Mouse (Mus musculus): ENCODE measurements at regions not wholly inside any gene's neighbourhood (a gene's known extent, or its start where the extent isn't known, plus 50 kb on each side); places are given as distances from the start of the nearest gene placed in this dataset.

DNA sequence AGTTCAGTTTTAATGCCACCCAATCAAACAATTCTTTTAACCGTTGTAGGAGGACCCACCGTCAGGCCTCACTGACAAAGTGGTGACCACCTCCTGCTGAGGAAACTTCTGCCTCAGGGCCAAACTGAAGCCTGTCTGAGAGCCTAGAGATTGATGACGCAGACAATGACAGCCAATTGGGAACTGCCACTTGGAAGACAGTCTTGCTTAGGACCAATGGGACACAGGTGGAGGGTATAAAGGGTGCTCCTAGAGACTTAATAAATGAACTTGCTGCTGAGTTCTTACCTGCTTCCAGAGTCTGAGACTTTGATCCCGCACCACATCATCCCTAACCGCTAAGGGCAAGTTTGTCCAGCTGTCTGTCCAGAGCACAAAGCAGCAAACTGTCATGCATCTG, 80.0 kb downstream of the Tbx4 start:
- no peak for DNase-seq (ENCODE audit: low spot score)
- Histone ChIP-seq H3K4me3 (no peak overlapping the region), H3K36me3 (no peaks in the 10 kb centered on the region), H3K9me3 (no peaks in the 10 kb centered on the region), H3K27ac (no peak overlapping the region), H3K4me1 (replicated peaks) (no peaks in the 10 kb centered on the region), H3K27me3 (ENCODE audit: insufficient read depth, poor library complexity, severe bottlenecking) (no peaks in the 10 kb centered on the region)
- 79% methylated on average over 5 of the region's 5 CpGs for WGBS

DNA sequence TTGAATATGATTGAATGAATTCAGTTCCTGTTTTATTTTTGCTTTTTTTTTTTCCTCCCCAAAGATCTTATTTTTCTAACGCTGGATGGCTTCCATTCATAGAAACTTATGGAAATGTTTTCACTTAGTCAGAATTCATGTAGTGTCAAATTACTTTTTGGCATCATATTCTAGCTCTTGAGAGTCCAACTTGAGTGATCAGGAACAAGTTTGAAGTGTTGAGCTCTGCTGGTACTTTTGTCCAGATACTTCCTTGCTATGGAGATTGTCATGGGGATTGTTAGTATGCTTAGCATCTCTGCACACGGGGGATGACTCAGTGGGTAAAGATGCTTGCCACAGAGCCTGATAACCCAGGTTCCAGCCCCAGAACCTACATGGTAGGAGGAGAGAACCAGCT, 84.1 kb downstream of the Tbx4 start:
- Histone ChIP-seq H3K9me3 (no peaks in the 10 kb centered on the region), H3K4me3 (no peak overlapping the region), H3K27me3 (ENCODE audit: insufficient read depth, poor library complexity, severe bottlenecking) (no peaks in the 10 kb centered on the region), H3K36me3 (no peaks in the 10 kb centered on the region), H3K4me1 (replicated peaks) (no peaks in the 10 kb centered on the region), H3K27ac (no peak overlapping the region)
- WGBS = 76% methylated on average over 2 of the region's 2 CpGs
- DNase-seq (ENCODE audit: low spot score) = no peak

DNA sequence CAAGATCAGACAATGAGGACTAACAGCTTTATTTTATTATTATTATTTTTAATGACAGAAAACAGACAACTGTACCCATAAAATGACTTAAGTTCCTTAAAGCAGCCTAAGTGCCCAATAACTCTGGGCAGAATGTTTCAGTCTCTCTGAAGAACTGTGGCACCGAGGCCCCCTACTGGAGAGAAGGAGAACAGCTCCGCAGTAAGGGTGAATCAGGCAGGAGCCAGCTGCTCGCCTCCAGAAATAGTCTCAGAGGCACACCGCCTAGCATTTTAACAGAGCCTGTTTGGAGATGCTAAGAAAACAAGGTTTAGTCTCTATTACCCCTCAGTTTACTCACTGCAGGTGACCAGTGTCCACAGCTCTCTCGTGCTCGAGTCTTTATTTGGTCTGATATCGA, 86.2 kb downstream of the Tbx4 start:
- DNase-seq (ENCODE audit: low spot score) = peak; percentile 69
- H3K4me1 ChIP-seq (replicated peaks) = no peaks in the 10 kb centered on the region
- H3K27me3 ChIP-seq (ENCODE audit: insufficient read depth, poor library complexity, severe bottlenecking) = no peaks in the 10 kb centered on the region
- H3K4me3 ChIP-seq = no peak overlapping the region
- no peak overlapping the region for H3K27ac ChIP-seq
- no peaks in the 10 kb centered on the region for H3K9me3 ChIP-seq
- no peaks in the 10 kb centered on the region for H3K36me3 ChIP-seq
- 27% methylated on average over 7 of the region's 7 CpGs for WGBS

DNA sequence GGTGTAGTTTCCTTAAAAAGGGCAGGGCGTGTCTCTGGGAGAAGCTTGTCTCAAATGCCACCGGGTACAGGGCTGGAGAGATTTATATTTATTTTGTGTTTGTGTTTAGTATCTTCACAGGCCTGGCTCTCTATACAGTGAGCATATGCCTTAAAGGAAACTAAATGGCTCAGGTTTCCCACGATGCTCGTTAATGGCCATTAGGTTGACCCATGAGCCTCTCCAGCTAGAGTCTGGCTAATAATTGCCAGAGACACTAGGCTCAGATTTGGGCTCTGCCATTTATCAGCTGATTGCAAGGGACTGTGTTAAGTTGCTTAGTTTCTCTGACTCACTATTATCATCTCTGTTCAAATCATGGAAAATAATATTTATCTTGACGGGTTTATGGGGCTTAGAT, 87.5 kb downstream of the Tbx4 start:
- no peaks in the 10 kb centered on the region for H3K9me3 ChIP-seq
- WGBS = 81% methylated on average over 5 of the region's 5 CpGs
- H3K36me3 ChIP-seq = no peaks in the 10 kb centered on the region
- H3K4me3 ChIP-seq = no peak overlapping the region
- H3K27me3 ChIP-seq (ENCODE audit: insufficient read depth, poor library complexity, severe bottlenecking) = no peaks in the 10 kb centered on the region
- no peak for DNase-seq (ENCODE audit: low spot score)
- H3K27ac ChIP-seq = no peak overlapping the region
- no peaks in the 10 kb centered on the region for H3K4me1 ChIP-seq (replicated peaks)

DNA sequence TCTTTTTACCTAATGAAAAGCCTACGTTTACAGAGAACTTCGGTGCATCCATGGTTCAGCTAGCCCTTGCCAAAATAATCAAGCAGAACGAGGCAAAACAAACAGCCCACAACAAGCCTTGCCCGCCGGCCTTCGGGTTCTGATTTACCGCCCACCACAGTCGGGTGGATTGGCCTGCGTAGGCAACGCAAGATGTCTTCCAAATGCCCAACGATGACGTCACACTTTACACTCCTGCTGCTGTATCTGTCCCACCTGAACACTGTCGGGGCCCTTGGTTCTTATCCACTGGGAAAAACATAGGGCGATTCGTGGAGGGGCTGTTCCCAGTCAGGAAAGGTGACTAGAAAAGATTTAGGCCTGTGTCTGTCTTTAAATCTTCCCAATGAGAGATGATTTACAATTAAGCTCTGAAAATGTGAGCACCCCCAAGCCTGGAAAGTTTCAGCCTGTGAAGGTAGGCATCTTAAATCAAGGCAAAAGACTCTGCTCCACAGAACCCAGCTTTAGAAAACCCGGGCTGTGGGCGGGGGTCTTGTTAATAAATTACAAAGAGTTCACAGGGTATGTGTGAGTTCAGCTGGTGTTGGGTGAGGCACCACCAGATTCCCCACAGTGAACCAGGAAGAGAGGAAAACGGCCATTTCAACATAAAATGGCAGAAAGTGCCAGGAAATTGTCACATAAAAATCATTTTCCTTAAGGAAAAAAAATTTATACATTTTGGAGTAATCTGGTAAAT, 90.6 kb downstream of the Tbx4 start:
- no peak for DNase-seq (ENCODE audit: low spot score)
- Histone ChIP-seq H3K9me3 (no peaks in the 10 kb centered on the region), H3K27ac (no peak overlapping the region), H3K4me1 (replicated peaks) (no peaks in the 10 kb centered on the region), H3K27me3 (ENCODE audit: insufficient read depth, poor library complexity, severe bottlenecking) (no peaks in the 10 kb centered on the region), H3K36me3 (no peaks in the 10 kb centered on the region), H3K4me3 (no peak overlapping the region)
- 79% methylated on average over 18 of the region's 18 CpGs for WGBS

DNA sequence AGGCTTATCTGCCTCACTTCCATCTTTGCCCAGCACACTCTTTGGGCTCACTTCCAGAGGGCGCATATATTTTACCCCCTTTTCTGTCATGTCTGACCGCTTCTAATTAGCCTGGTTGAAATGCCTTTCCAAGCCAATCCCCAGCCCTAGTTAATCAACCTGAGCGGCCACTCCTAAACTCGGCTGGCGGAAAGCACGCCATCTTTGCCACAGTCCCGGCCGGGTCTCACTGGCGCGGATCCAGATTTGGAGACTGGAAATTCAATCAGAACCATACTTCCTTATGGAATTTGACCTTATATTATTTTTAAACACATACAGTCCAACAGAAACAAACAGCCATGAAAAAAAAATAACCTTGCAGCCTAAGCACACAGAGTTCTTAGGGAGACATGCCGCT, 94.2 kb downstream of the Tbx4 start:
- H3K4me3 ChIP-seq = no peak overlapping the region
- 91% methylated on average over 11 of the region's 11 CpGs for whole genome bisulfite sequencing

DNA sequence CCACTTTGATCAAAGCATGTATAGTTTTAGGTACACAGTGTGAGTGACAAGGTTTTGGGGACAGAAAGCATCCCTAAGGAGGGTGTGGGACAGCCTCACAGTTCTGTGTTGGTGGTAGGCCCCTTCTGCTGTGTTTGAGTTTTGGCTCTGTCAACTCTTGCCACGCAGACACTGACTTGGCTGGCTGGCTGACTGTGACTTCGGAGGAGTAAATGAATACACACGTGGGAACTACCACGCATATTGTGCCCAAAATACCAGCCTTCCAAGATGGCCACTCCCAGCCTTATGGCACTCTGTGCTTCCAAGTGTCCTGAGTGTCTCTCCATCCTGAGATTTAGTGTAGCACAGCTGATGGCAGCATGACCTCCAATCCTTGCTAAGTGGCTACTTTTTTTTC, 95.3 kb downstream of the Tbx4 start:
- DNase-seq (ENCODE audit: low spot score) = no peak
- 87% methylated on average over 4 of the region's 4 CpGs for WGBS
- Histone ChIP-seq H3K36me3 (no peaks in the 10 kb centered on the region), H3K4me1 (replicated peaks) (no peaks in the 10 kb centered on the region), H3K9me3 (no peaks in the 10 kb centered on the region), H3K27me3 (ENCODE audit: insufficient read depth, poor library complexity, severe bottlenecking) (0 out of 2 replicates have a peak, but pooled peaks cover 6% of the 10 kb centered on the region), H3K27ac (no peak overlapping the region), H3K4me3 (no peak overlapping the region)

More for the DNA sequence above, 94.2 kb downstream of the Tbx4 start:
- no peak for DNase-seq (ENCODE audit: low spot score)
- H3K9me3 ChIP-seq = no peaks in the 10 kb centered on the region
- H3K27ac ChIP-seq = no peak overlapping the region
- H3K36me3 ChIP-seq = no peaks in the 10 kb centered on the region
- no peaks in the 10 kb centered on the region for H3K27me3 ChIP-seq (ENCODE audit: insufficient read depth, poor library complexity, severe bottlenecking)
- no peaks in the 10 kb centered on the region for H3K4me1 ChIP-seq (replicated peaks)

DNA sequence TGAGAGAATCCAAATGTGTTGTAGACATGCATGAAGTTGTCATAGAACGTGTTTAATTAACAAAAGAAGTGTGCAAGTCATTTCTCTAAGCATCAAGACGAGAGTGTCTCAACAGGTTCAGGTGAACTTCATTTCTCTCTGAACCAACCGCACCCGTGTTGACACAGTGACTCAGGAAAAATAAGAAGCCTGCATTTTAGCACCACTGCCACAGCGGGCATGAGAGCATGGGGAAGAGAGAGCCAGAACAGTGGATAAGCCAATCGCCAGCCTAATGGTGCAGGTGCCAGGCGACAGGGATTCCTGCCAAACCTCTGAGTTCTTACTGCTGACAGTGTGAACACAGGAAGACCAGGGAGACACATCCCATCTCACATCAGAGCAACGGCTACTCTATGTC, 100.1 kb downstream of the Tbx4 start:
- no peak overlapping the region for H3K27ac ChIP-seq
- H3K4me1 ChIP-seq (replicated peaks) = peaks cover 13% of the 10 kb centered on the region
- H3K9me3 ChIP-seq = no peaks in the 10 kb centered on the region
- H3K4me3 ChIP-seq = no peak overlapping the region
- WGBS = 89% methylated on average over 8 of the region's 8 CpGs
- DNase-seq (ENCODE audit: low spot score) = no peak
- no peaks in the 10 kb centered on the region for H3K36me3 ChIP-seq
- peaks cover 30% of the 10 kb centered on the region for H3K27me3 ChIP-seq (ENCODE audit: insufficient read depth, poor library complexity, severe bottlenecking)

DNA sequence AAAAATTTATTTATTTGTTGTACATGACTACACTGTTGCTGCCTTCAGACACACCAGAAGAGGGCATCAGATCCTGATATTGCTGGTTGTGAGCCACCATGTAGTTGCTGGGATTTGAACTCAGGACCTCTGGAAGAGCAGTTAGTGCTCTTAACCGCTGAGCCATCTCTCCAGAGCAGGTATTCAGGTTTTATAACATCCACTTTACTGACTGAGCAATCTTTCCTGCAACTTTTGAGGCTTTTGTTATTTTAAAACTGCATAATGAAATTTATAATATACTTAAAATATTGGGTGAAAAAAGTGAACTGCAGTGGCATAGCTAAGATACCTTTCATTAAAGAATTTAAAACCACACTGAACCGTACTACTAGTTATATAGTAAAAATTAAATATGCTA, 101.0 kb downstream of the Tbx4 start:
- H3K9me3 ChIP-seq = no peaks in the 10 kb centered on the region
- peaks cover 13% of the 10 kb centered on the region for H3K4me1 ChIP-seq (replicated peaks)
- H3K27ac ChIP-seq = no peak overlapping the region
- no peaks in the 10 kb centered on the region for H3K36me3 ChIP-seq
- peaks cover 30% of the 10 kb centered on the region for H3K27me3 ChIP-seq (ENCODE audit: insufficient read depth, poor library complexity, severe bottlenecking)
- 95% methylated on average over 2 of the region's 2 CpGs for WGBS
- DNase-seq (ENCODE audit: low spot score) = no peak
- H3K4me3 ChIP-seq = no peak overlapping the region

DNA sequence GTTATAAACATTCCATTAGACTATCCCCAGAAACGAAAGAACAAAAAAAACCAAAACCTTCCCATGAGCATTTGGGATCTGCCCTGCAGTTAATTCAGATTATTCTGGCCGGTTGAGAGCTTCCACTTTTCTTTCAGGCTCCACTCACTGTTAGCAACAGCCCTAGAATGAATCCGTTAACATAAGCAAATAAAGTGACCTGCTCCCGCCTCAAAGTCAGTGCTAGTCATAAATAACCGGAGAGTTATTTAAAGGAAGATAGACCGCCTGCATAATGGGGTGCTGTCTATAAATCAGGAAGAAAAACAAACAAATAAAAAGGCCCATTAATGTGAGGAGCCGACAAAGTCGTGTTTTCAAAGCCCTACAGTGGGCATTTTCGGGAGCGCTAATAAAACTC, 103.3 kb downstream of the Tbx4 start:
- peaks cover 30% of the 10 kb centered on the region for H3K27me3 ChIP-seq (ENCODE audit: insufficient read depth, poor library complexity, severe bottlenecking)
- no peaks in the 10 kb centered on the region for H3K9me3 ChIP-seq
- H3K27ac ChIP-seq = peak overlapping the region; percentile 41; the same call in 1 of the 2 replicates
- H3K36me3 ChIP-seq = no peaks in the 10 kb centered on the region
- DNase-seq (ENCODE audit: low spot score) = no peak
- 17% methylated on average over 10 of the region's 10 CpGs for WGBS
- peaks cover 13% of the 10 kb centered on the region for H3K4me1 ChIP-seq (replicated peaks)
- H3K4me3 ChIP-seq = peak overlapping the region; percentile 39

DNA sequence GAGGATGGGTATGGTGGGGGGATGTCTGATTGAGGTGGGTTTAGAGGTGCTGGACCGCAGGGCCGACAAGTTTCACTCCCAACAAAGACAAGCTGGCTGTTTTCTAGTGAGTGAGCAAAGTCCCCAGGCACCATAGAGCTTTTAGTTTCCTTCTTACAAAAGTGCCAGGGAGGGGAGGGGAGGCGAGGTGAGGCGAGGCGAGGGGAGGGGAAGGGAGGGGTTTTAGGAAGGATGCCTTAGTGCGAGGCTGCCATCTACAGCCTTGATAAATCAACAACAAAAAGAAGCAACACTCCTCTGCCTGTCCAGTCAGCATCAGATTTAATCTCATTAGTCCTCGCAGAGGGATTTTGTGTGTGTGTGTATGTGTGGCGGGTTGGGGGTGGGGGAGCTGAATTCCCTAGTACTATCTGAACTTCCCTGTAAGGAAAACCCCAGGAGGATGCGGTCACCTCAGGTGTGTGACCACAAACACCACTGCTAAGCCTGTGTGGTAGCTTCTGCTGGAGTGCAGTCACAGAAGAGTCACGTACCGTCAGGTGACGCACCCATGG, 103.8 kb downstream of the Tbx4 start:
- H3K27ac ChIP-seq = peak overlapping the region; percentile 41; the same call in 1 of the 2 replicates
- no peaks in the 10 kb centered on the region for H3K9me3 ChIP-seq

DNA sequence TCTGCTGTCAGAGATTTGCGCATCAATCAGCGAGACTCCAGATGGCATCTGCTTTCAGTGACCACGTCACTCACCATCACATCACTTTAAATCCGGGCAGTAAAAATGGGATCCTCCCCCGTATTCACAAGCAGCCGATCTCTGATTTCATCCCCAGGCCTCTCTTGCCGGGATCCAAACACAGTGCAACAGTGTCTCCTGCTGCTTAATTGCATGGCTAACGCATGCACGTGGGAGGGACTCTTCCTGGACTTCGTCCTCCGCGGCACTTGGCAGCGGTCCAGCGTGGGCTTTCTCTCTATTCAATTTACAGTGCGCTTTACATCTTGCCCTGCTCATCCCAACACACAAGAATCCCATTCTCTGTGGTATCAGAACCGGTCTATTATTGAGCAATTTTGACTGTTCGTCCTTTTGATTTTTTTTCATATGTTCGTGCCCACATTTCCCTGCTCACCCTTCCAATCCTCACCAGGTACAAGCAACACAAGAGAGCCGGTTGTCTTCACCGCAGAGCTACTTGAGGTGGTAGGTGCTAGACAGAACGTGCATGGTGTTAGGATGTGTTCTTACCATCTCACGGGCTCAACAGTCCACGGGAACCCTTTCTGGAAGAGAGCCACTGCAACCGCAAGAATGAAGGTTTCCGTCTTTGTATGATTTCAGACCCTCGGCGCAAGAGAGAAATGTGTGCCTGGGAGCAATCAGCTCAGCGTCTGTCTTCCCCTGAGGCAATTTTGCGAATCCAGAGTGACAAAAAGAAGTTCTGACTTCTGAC, 109.3 kb downstream of the Tbx4 start:
- Histone ChIP-seq H3K36me3 (no peaks in the 10 kb centered on the region), H3K27me3 (ENCODE audit: insufficient read depth, poor library complexity, severe bottlenecking) (peaks cover 13% of the 10 kb centered on the region; the same call in 1 of the 2 replicates), H3K9me3 (no peaks in the 10 kb centered on the region), H3K4me3 (peak overlapping the region; percentile 18), H3K4me1 (replicated peaks) (peaks cover 10% of the 10 kb centered on the region), H3K27ac (no peak overlapping the region)
- 57% methylated on average over 29 of the region's 29 CpGs for WGBS
- DNase-seq (ENCODE audit: low spot score) = peak; percentile 23

More for the DNA sequence above, 103.8 kb downstream of the Tbx4 start:
- H3K4me3 ChIP-seq = peak overlapping the region; percentile 39
- DNase-seq (ENCODE audit: low spot score) = peak; percentile 28
- peaks cover 15% of the 10 kb centered on the region for H3K4me1 ChIP-seq (replicated peaks)
- WGBS = 13% methylated on average over 12 of the region's 12 CpGs
- no peaks in the 10 kb centered on the region for H3K36me3 ChIP-seq
- peaks cover 30% of the 10 kb centered on the region for H3K27me3 ChIP-seq (ENCODE audit: insufficient read depth, poor library complexity, severe bottlenecking)

DNA sequence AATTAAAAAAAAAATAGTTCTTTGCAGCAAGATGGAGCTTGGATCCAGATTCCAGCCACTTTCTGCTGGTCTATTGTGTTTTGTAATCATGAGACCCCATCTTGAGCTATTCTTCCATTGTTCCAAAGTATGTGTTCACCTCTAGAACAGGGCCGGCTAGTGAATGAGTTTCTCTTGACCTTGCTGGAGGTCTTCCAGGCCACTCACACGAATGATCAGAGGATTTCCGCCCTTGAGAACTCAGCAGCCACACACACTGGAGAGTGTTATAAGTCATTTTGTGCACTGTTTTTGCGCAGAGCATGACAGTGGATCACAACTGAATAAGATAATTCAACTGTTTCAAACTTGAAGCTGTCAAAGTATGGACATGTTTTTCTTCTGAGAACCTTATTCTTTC, 110.5 kb downstream of the Tbx4 start:
- DNase-seq (ENCODE audit: low spot score) = no peak
- Histone ChIP-seq H3K27ac (no peak overlapping the region), H3K4me3 (no peak overlapping the region), H3K36me3 (no peaks in the 10 kb centered on the region), H3K9me3 (no peaks in the 10 kb centered on the region), H3K4me1 (replicated peaks) (peaks cover 9% of the 10 kb centered on the region), H3K27me3 (ENCODE audit: insufficient read depth, poor library complexity, severe bottlenecking) (peaks cover 13% of the 10 kb centered on the region; the same call in 1 of the 2 replicates)
- 73% methylated on average over 4 of the region's 4 CpGs for WGBS

Data from hindbrain, embryonic 10.5 days (tissue).